Mouse (Mus musculus): ENCODE measurements at regions not wholly inside any gene's neighbourhood (a gene's known extent, or its start where the extent isn't known, plus 50 kb on each side); places are given as distances from the start of the nearest gene placed in this dataset.

GRCm38 (mm10) chr2:139179641-139180040, 314.1 kb upstream of the Sptlc3 start:
- H3K4me2 ChIP-seq (replicated peaks) = no peak overlapping the region
- no peak for ATAC-seq (ENCODE audit: insufficient number of reproducible peaks, low FRiP score, low TSS enrichment, low read depth)

GRCm38 (mm10) chr2:139198281-139198680, 295.4 kb upstream of the Sptlc3 start:
- Histone ChIP-seq H3K27ac (replicated peaks) (no peak overlapping the region), H3K4me2 (replicated peaks) (no peak overlapping the region), H3K4me3 (replicated peaks) (no peak overlapping the region), H3K27me3 (no peaks in the 10 kb centered on the region), H3K9me3 (replicated peaks) (no peaks in the 10 kb centered on the region), H3K9ac (no peak overlapping the region), H3K4me1 (no peaks in the 10 kb centered on the region), H3K36me3 (no peaks in the 10 kb centered on the region)
- ATAC-seq (ENCODE audit: insufficient number of reproducible peaks, low FRiP score, low TSS enrichment, low read depth) = no peak
- WGBS = 67% methylated on average over 2 of the region's 2 CpGs

More at GRCm38 (mm10) chr2:139179641-139180040, 314.1 kb upstream of the Sptlc3 start:
- 80% methylated on average over 2 of the region's 2 CpGs for whole genome bisulfite sequencing
- H3K4me1 ChIP-seq = no peaks in the 10 kb centered on the region
- no peaks in the 10 kb centered on the region for H3K27me3 ChIP-seq
- H3K27ac ChIP-seq (replicated peaks) = no peak overlapping the region
- no peak overlapping the region for H3K4me3 ChIP-seq (replicated peaks)
- no peaks in the 10 kb centered on the region for H3K36me3 ChIP-seq
- no peak overlapping the region for H3K9ac ChIP-seq
- no peaks in the 10 kb centered on the region for H3K9me3 ChIP-seq (replicated peaks)

DNA sequence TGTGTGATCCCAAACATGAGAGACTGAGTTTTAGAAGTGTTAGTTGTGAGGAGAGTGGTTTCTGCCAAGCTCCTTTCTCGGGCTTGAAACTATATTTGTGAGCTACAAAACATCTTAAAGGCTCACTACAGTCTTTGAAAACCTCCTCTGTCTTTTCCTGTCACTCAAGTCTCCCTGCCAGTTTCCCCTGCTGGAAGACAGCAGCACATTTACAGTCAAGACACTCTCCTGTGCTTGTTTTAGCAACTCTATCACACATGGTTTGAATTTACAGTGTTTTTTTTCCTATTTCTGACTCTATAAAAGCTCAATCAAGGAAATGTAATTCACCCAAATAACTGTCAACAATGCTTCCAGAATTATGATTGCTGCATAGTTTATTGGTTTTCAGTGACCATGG, 286.1 kb upstream of the Sptlc3 start:
- WGBS = 14% methylated on average over 1 of the region's 1 CpGs
- H3K4me1 ChIP-seq = no peaks in the 10 kb centered on the region
- no peak for ATAC-seq (ENCODE audit: insufficient number of reproducible peaks, low FRiP score, low TSS enrichment, low read depth)

DNA sequence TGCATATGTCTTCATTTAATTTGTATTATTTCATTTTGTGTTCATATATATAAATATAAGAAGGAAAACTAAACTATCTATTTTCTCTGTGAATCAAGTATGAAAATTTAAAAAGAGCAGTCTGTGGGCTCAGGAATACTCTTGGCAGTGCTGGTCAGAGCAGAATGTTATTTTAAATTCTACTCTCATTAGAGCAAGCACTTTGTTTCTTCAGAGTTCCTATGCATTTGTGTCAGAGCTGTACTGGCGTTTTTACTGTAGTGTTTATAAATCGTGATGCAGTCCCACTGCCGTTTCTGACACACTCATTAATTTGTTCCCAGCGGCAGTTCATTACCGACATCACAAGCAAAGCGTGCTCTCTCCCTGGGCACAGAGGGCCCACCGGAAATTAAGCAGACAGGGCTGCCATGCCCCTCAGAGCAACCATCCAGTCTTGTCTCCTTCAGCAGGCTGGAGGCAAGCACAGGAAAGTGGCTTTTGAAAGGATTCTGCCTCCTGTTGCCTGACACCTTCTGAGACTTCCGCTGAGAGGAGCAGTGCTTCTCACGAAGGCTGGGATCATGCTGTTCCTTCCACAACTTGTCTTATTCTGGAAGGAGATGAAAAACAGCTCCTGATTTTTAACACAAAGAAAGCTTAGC, 272.8 kb upstream of the Sptlc3 start:
- Histone ChIP-seq H3K9me3 (replicated peaks) (no peaks in the 10 kb centered on the region), H3K27me3 (no peaks in the 10 kb centered on the region), H3K36me3 (no peaks in the 10 kb centered on the region), H3K27ac (replicated peaks) (no peak overlapping the region), H3K4me3 (replicated peaks) (no peak overlapping the region), H3K4me2 (replicated peaks) (no peak overlapping the region), H3K9ac (no peak overlapping the region), H3K4me1 (no peaks in the 10 kb centered on the region)
- WGBS = 49% methylated on average over 9 of the region's 9 CpGs
- ATAC-seq (ENCODE audit: insufficient number of reproducible peaks, low FRiP score, low TSS enrichment, low read depth) = no peak

More for the DNA sequence above, 286.1 kb upstream of the Sptlc3 start:
- no peaks in the 10 kb centered on the region for H3K36me3 ChIP-seq
- H3K27me3 ChIP-seq = no peaks in the 10 kb centered on the region
- no peak overlapping the region for H3K27ac ChIP-seq (replicated peaks)
- no peak overlapping the region for H3K9ac ChIP-seq
- H3K9me3 ChIP-seq (replicated peaks) = no peaks in the 10 kb centered on the region
- H3K4me2 ChIP-seq (replicated peaks) = no peak overlapping the region
- no peak overlapping the region for H3K4me3 ChIP-seq (replicated peaks)

DNA sequence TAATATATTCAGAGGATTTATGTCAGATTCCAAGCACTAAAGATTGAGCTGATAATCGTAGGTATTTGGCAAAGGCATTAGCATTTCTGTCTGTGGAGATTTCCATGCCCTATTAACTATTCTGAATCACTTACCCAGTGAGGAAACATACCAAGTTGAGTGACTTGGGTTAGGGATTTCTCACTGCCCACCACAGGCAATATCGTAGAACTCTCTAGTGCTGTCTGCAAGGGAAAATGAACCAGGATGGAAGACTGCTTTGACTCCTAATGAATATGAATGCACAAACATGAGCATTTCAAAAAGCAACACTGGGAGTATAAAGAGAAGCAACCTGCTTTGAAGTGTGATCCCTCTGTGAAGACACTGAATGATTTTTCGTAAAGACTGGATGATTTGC, 263.3 kb upstream of the Sptlc3 start:
- Histone ChIP-seq H3K9me3 (replicated peaks) (no peaks in the 10 kb centered on the region), H3K9ac (no peak overlapping the region), H3K27me3 (no peaks in the 10 kb centered on the region), H3K4me3 (replicated peaks) (no peak overlapping the region), H3K4me2 (replicated peaks) (no peak overlapping the region), H3K4me1 (no peaks in the 10 kb centered on the region), H3K36me3 (no peaks in the 10 kb centered on the region), H3K27ac (replicated peaks) (no peak overlapping the region)
- WGBS = 40% methylated on average over 3 of the region's 3 CpGs
- ATAC-seq (ENCODE audit: insufficient number of reproducible peaks, low FRiP score, low TSS enrichment, low read depth) = no peak

GRCm38 (mm10) chr2:139250138-139250537, 243.6 kb upstream of the Sptlc3 start:
- no peak for ATAC-seq (ENCODE audit: insufficient number of reproducible peaks, low FRiP score, low TSS enrichment, low read depth)
- 86% methylated on average over 2 of the region's 2 CpGs for WGBS
- Histone ChIP-seq H3K36me3 (no peaks in the 10 kb centered on the region), H3K27me3 (no peaks in the 10 kb centered on the region), H3K4me3 (replicated peaks) (no peak overlapping the region), H3K9me3 (replicated peaks) (no peaks in the 10 kb centered on the region), H3K4me1 (no peaks in the 10 kb centered on the region), H3K9ac (no peak overlapping the region), H3K27ac (replicated peaks) (no peak overlapping the region), H3K4me2 (replicated peaks) (no peak overlapping the region)

GRCm38 (mm10) chr2:139267119-139267518, 226.6 kb upstream of the Sptlc3 start:
- Histone ChIP-seq H3K27me3 (no peaks in the 10 kb centered on the region), H3K36me3 (no peaks in the 10 kb centered on the region), H3K4me1 (no peaks in the 10 kb centered on the region), H3K9me3 (replicated peaks) (no peaks in the 10 kb centered on the region), H3K9ac (no peak overlapping the region), H3K4me3 (replicated peaks) (no peak overlapping the region), H3K27ac (replicated peaks) (no peak overlapping the region), H3K4me2 (replicated peaks) (no peak overlapping the region)
- ATAC-seq (ENCODE audit: insufficient number of reproducible peaks, low FRiP score, low TSS enrichment, low read depth) = no peak
- 87% methylated on average over 2 of the region's 2 CpGs for WGBS

DNA sequence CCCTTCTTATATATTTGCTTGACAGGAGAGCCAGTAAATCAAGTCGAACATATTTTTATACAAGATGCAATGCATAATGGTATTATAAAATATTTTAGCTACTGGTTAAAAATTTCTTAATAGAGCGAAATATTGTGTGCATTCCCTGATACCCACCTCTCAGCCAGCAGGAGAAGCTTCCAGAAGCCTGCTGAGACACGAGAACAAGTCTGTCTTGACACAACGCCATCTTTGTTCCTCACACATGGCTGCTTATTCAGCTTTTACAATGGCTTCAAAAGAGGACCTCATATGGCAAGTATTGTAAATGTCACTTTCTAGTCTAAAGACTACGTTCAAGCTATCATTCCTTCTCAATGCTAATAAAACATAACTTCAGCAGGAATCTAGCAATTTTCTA, 217.1 kb upstream of the Sptlc3 start:
- H3K27me3 ChIP-seq = no peaks in the 10 kb centered on the region
- H3K36me3 ChIP-seq = no peaks in the 10 kb centered on the region
- no peak overlapping the region for H3K27ac ChIP-seq (replicated peaks)
- H3K4me1 ChIP-seq = no peaks in the 10 kb centered on the region
- no peaks in the 10 kb centered on the region for H3K9me3 ChIP-seq (replicated peaks)
- H3K9ac ChIP-seq = no peak overlapping the region
- ATAC-seq (ENCODE audit: insufficient number of reproducible peaks, low FRiP score, low TSS enrichment, low read depth) = no peak
- H3K4me3 ChIP-seq (replicated peaks) = no peak overlapping the region
- WGBS = 78% methylated on average over 5 of the region's 5 CpGs
- H3K4me2 ChIP-seq (replicated peaks) = no peak overlapping the region

DNA sequence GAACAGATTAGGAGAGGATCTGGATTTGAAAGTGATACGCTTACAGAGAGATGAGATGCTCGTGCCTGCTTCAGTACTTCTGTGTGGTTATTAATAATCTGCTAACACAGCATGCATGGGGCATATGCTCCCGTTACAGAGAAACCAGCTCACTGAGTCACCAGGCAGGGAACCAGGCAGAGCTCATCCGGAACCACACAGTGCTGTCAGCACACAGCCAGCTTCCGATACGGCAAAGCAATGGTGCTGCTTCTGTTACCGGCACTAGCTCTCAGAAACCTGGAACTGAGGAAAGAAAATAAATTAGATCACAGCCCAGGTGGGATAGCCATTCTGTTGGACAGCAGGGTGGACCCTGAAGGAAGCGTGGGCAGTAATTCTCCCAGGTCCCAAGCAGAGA, 216.1 kb upstream of the Sptlc3 start:
- no peaks in the 10 kb centered on the region for H3K4me1 ChIP-seq
- H3K36me3 ChIP-seq = no peaks in the 10 kb centered on the region
- H3K27me3 ChIP-seq = no peaks in the 10 kb centered on the region
- H3K4me3 ChIP-seq (replicated peaks) = no peak overlapping the region
- no peak for ATAC-seq (ENCODE audit: insufficient number of reproducible peaks, low FRiP score, low TSS enrichment, low read depth)
- no peak overlapping the region for H3K4me2 ChIP-seq (replicated peaks)
- H3K27ac ChIP-seq (replicated peaks) = no peak overlapping the region
- H3K9ac ChIP-seq = no peak overlapping the region
- 81% methylated on average over 8 of the region's 8 CpGs for WGBS
- no peaks in the 10 kb centered on the region for H3K9me3 ChIP-seq (replicated peaks)

GRCm38 (mm10) chr2:139281056-139281455, 212.7 kb upstream of the Sptlc3 start:
- no peaks in the 10 kb centered on the region for H3K27me3 ChIP-seq
- H3K9me3 ChIP-seq (replicated peaks) = no peaks in the 10 kb centered on the region
- no peaks in the 10 kb centered on the region for H3K36me3 ChIP-seq
- WGBS = 57% methylated on average over 3 of the region's 3 CpGs
- H3K27ac ChIP-seq (replicated peaks) = no peak overlapping the region
- H3K4me1 ChIP-seq = no peaks in the 10 kb centered on the region
- no peak overlapping the region for H3K9ac ChIP-seq
- no peak for ATAC-seq (ENCODE audit: insufficient number of reproducible peaks, low FRiP score, low TSS enrichment, low read depth)
- no peak overlapping the region for H3K4me2 ChIP-seq (replicated peaks)
- H3K4me3 ChIP-seq (replicated peaks) = no peak overlapping the region

- Histone ChIP-seq H3K4me2 (replicated peaks) (no peak overlapping the region), H3K9ac (no peak overlapping the region), H3K27ac (replicated peaks) (no peak overlapping the region), H3K27me3 (no peaks in the 10 kb centered on the region), H3K4me1 (no peaks in the 10 kb centered on the region), H3K9me3 (replicated peaks) (no peaks in the 10 kb centered on the region), H3K4me3 (replicated peaks) (no peak overlapping the region), H3K36me3 (no peaks in the 10 kb centered on the region)
- WGBS = 71% methylated on average over 4 of the region's 4 CpGs
- ATAC-seq (ENCODE audit: insufficient number of reproducible peaks, low FRiP score, low TSS enrichment, low read depth) = no peak
Measured at GRCm38 (mm10) chr2:139284315-139284714, 209.4 kb upstream of the Sptlc3 start.

DNA sequence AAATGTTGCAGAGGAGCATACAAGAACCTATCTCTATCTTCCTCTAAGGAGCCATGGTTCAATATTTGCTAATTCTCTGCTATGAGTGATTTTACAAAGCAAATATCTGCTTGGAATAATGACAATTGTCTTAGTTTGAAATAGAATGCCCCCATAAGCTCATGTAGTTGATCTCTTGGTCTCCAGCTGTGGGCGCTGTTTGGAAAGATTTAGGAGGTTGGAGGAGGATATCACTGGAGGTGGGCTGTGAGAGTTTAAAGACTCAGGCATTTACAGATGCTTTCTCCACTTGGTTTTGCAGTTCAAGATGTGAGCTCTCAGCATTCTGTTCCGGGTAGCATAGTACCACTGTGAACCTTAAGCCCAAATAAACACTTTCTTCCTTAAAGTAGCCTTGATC, 207.3 kb upstream of the Sptlc3 start:
- WGBS = 49% methylated on average over 2 of the region's 2 CpGs
- Histone ChIP-seq H3K4me1 (no peaks in the 10 kb centered on the region), H3K27me3 (no peaks in the 10 kb centered on the region), H3K9ac (no peak overlapping the region), H3K27ac (replicated peaks) (no peak overlapping the region), H3K36me3 (no peaks in the 10 kb centered on the region), H3K4me2 (replicated peaks) (no peak overlapping the region), H3K4me3 (replicated peaks) (no peak overlapping the region), H3K9me3 (replicated peaks) (no peaks in the 10 kb centered on the region)
- no peak for ATAC-seq (ENCODE audit: insufficient number of reproducible peaks, low FRiP score, low TSS enrichment, low read depth)
